Mouse (Mus musculus): ENCODE data around the gene Il16.

Gene Il16

DNA sequence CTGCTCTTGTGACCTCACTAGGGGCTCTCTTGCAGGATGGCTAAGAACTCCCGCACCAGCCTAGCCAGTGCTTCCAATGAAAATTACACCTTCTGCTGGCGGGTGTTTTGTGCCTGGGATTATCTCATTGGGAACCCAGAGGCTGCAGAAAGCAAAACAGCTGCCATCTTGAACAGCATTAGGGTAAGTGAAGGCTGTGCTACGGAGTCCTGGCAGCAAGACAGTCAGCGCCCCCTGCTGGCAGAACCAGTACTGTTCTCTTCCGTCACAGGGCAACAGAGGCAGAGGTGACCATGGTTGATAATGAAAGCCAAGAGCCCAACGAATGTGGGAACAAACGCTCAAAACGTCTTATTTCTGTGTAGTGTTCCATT lies 145.6 kb downstream of the Il16 start:
- peak; percentile 82 for DNase-seq

DNA sequence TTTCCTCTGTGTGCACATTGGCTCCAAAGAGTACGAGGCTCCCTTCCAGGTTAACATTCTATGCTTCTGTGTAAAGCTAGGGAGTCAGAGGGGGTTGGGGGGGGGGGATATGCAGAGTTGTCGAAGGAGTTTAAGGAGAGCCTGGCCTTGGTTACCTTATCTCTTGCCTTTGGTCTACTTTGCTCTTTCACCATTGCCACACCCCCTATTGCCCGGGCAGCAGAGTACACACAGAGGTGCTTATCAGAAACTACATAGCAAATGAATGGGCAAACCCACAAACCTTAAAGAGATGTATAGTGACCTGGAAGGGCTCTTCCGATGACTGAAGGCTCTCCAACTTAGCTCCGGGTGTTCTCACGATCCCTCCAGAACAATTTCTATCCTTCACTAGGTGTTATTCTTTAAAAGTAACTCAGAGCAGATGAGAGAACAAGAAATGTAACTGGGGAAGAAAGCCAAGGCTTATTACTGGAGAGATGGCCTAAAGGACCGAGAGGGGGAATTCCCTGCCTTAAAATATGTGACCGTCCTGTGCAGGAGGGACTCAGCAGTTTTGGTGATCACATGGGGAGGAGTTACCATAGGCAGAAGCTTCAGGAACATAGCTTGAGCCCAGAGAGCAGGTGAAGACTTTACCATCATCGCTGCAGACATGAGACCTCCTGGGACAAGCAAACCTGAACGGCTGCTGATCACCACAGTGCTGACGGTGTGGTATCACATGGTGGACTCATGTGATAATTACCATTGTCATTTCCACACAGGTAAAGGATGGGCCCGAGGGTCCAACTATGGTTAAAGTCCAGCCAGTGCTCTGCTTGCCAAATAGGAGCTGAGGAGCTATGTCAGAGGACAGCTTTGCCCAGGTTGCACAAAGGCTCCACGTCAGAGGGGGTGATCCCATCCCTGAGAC lies 146.3 kb downstream of the Il16 start:
- no peak for DNase-seq

DNA sequence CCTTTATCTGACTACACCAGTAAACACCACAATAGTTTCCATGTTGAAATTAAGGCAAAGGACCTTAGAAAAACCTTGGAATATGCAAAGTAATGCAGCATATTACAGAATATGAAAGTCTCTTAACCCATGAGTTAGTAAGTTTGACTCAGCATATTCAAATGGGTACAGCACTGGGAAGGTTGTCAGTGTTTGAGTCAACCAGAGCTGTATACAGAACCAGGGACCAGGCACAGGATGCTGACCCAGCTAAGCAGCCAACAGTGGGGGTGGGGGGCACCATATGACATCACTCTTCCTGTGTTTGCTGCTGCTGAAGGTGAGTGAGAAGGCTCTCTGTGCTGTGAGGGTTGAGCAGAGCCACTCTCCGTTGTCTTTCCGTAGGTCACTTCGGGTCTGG lies 148.5 kb downstream of the Il16 start:
- no peak for DNase-seq

DNA sequence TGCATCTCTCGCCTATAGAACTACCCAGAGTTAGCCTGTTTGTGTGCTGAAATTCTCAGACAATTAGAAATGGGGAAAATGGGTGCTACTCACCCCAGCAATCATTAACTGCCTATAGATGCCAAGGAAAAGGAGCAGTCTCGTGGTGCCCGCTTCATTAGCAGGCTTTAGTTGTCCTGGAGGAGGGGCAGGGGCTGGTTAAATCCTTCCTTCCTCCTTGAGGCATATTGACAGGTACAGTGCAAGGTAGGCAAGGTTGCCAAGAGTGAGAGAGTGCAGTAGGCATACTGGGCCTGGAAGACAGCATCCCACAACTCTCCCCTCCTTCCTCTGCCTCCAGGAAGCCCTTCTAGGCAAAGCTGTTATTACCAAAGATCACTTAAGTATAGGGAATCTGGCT lies 151.5 kb downstream of the Il16 start:
- DNase-seq = no peak

Data from thymus, postnatal 4 days (tissue).